Mouse (Mus musculus): ENCODE data around the gene Nfix. TPM values are rescaled to one million over a fixed set of nuclear protein-coding genes. Genes with fewer than 3 reads are reported as not detected.
A peak's percentile ranks its signal among the peaks of the same experiment; 100 is the strongest.

Gene Nfix
- total RNA-seq, 2 experiments from 2014 or later: 276 to 280 TPM

- intact Hi-C loops (cut with DNase I): loop anchor here (2.0 kb wide), 1 partner anchor 13 kb away; no protein-coding TSS in a partner anchor
- peak; percentile 77 to 82 for DNase-seq
Measured at GRCm38 (mm10) chr8:84785756-84786677, 14.1 kb downstream of the Nfix start.

- DNase-seq: no peak
- intact Hi-C loops (cut with DNase I): loop anchor here (2.0 kb wide), 1 partner anchor 13 kb away; no protein-coding TSS in a partner anchor
Measured at GRCm38 (mm10) chr8:84785506-84785755, 14.7 kb downstream of the Nfix start.

GRCm38 (mm10) chr8:84784681-84785505 is 15.3 kb downstream of the Nfix start:
- intact Hi-C loops (cut with DNase I): loop anchor here (2.0 kb wide), 1 partner anchor 14 kb away; no protein-coding TSS in a partner anchor
- no peak for DNase-seq

- intact Hi-C loops (cut with DNase I): loop anchor here (2.0 kb wide), 1 partner anchor 15 kb away; no protein-coding TSS in a partner anchor
- peak; percentile 64 to 69 for DNase-seq
Measured at GRCm38 (mm10) chr8:84783919-84784581, 16.1 kb downstream of the Nfix start.

GRCm38 (mm10) chr8:84783198-84783918 is 16.8 kb downstream of the Nfix start:
- intact Hi-C loops (cut with DNase I): no loop called here
- no peak for DNase-seq

GRCm38 (mm10) chr8:84782680-84783079 is 17.5 kb downstream of the Nfix start:
- intact Hi-C loops (cut with DNase I): no loop called here
- no peak for DNase-seq

- intact Hi-C loops (cut with DNase I): no loop called here
- no peak for DNase-seq
Measured at GRCm38 (mm10) chr8:84781686-84782505, 18.2 kb downstream of the Nfix start.

GRCm38 (mm10) chr8:84780949-84781680 is 19.0 kb downstream of the Nfix start:
- intact Hi-C loops (cut with DNase I): no loop called here
- DNase-seq: no peak

GRCm38 (mm10) chr8:84780225-84780555 is 20.0 kb downstream of the Nfix start:
- intact Hi-C loops (cut with DNase I): no loop called here
- DNase-seq: no peak

GRCm38 (mm10) chr8:84779519-84780224 is 20.5 kb downstream of the Nfix start:
- DNase-seq: no peak

GRCm38 (mm10) chr8:84778638-84779380 is 21.3 kb downstream of the Nfix start:
- intact Hi-C loops (cut with DNase I): no loop called here
- DNase-seq: no peak

More at GRCm38 (mm10) chr8:84779519-84780224, 20.5 kb downstream of the Nfix start:
- intact Hi-C loops (cut with DNase I): no loop called here

- no peak for DNase-seq
Measured at GRCm38 (mm10) chr8:84777899-84778637, 22.1 kb downstream of the Nfix start.

GRCm38 (mm10) chr8:84776569-84776968 is 23.6 kb downstream of the Nfix start:
- intact Hi-C loops (cut with DNase I): loop anchor here (2.0 kb wide), 1 partner anchor 20 kb away; no protein-coding TSS in a partner anchor
- DNase-seq: no peak

More at GRCm38 (mm10) chr8:84777899-84778637, 22.1 kb downstream of the Nfix start:
- intact Hi-C loops (cut with DNase I): loop anchor here (2.0 kb wide), 1 partner anchor 19 kb away; no protein-coding TSS in a partner anchor

- DNase-seq: no peak
- intact Hi-C loops (cut with DNase I): loop anchor here (2.0 kb wide), 1 partner anchor 21 kb away; no protein-coding TSS in a partner anchor
Measured at GRCm38 (mm10) chr8:84775621-84776113, 24.5 kb downstream of the Nfix start.

GRCm38 (mm10) chr8:84775105-84775591 is 25.0 kb downstream of the Nfix start:
- intact Hi-C loops (cut with DNase I): no loop called here
- peak; percentile 45 to 53 for DNase-seq

- peak; percentile 69 to 71 for DNase-seq
- intact Hi-C loops (cut with DNase I): no loop called here
Measured at GRCm38 (mm10) chr8:84774473-84774911, 25.7 kb downstream of the Nfix start.

Measured in heart, postnatal 14 days (tissue).